Mouse (Mus musculus): ENCODE data around the gene Plpp1.

Plpp1 gene

DNA sequence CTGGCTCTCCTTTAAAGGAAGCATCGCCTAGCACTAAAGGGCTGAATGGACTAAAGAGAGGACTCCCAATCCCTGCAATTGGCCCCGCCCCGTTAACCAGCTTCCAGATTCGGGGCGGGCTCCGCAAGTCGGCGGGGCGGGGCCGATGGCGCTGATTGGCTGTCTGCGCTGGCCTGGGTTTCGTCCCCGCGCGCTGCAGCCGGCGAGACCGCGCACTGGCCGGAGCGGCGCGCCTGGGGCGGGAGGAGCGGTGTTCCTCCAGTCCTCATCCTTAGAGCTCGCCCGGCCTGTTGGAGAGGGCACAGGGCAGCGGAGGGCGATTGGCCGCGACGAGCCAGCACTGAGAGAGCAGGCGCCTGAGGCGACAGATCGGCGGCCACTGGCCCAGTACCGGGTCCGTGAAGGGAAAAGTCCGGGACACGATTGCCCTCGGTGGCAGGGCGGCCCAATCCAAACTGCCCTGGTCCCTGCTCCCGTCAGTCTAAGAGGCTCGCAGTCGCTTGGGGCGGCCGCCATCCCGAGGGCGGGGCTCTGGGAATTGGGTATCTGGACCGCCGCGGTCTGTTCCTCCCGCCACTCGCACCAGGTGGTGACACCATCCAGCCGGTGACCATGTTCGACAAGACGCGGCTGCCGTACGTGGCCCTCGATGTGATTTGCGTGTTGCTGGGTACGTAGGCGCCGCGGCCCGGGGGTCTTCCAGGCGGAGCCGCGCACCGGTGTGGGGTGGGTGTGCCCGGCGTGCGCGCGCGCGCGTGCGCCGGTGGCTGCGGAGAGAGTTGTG, at the start of gene Plpp1:
TSS of gene Plpp1 (plus strand) at position 196 of the 784 bp plus-strand sequence.
- DNase-seq (ENCODE audit: low spot score), result peak; percentile 82

DNA sequence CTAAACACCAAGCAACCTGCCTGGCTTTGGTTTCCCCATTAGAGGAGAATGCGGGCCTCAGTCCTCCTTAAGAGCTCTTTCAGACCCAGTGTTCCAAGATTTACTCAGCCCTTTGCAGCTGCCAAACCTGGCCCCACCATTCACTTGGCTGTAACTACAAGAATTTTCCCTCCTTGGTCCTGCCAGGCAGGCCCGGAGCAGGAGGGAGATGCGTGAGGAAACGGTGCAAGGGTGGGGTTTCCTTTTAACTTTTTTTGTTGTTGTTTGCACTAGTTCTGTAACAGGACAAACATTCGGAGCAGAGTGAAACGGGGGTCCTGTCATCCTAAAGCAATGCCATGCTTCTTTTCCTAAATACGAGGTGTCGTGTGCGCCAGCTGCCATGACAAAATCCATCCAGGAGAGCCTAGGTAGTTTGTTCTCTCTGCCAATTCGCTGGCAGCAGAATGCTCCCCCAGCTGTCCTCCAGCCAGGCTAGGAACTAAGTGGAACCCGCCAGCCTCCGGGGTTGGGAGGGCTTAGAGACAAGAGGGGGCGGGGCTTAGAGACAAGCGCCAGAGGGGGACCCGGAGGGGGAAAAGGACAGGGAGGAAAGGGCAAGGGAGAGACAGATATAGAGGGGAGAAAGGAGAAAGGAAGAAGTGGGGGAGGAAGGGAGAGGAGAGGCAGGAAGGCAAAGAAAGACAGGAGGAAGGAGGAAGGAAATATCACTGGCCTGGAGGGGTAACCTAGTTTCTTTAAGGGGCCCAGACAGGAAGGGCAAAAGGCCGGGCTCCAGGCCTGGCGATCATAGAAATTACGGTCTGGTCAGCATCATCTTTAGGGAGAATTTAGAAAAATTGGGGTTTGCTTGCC, 48.9 kb upstream of the Plpp1 start:
- DNase-seq (ENCODE audit: low spot score), result no peak

DNA sequence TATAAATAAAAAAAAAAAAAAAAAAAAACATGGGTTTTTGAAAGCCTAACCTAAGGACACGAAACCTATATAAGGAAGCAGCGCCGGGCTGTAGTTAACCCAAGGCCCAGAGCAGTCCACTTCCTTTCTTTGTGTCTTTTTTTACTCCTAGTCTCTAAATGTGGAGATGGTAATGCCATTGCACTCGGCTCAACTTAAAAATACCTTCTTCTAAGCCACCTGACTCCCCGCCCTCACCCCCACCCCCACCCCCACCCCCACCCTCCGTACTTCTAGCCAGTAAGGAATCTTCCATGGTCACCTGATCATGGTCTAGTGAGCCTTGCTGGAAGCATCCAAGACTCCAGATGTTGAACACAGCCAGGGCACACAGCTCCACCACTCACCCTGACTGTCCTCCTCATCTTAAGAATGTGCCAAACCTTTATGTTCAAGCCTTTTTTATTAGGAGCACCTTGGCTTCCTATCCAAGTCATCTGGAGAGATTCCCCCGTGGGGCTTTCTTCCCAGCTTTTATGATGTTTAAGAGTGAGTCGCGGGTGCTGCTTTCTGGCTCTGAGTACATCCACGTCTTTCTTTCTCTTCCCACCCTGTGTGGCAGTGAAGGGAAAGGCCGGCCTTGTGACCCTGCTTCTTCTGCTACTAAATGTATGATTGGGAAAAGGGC, 48.1 kb upstream of the Plpp1 start:
- DNase-seq (ENCODE audit: low spot score), result no peak

DNA sequence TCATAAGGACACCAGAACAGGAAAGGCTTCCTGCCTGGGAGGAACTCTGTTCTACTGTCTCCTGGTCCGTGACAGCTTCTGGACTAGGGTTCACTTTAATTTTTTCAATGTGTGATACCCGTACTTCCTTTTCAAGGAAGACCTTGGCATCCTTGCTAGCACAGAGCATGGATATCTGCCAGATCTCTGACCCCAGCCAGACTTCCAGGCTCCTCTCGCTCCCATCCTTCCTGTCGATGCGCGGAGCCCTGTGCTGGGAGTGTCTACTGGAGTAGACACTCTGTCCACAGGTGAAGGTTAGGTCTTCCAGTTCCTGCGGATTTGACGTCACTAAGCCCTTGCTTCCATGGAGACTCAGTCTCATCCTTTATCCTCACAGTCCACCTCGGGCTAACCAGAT, 47.1 kb upstream of the Plpp1 start:
- DNase-seq (ENCODE audit: low spot score), result no peak

DNA sequence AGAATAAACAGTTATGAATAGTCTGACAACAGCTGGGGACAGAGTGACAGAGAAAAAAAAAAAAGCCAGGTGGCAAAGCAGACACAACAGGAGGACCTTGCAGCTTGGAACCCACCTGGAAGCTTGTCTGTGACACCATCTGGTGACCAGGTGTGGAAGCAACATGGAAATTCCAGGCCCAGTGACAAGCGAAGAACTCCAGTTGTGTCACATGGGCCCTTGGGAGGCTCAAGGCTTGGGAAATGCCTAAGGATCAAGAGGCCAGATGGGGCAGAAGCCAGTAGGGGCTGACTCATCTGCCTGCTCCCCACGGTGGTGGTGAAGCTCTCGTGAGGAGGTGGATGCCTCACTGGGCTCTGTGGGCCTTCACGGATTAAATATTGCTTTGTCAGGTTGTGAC, 45.7 kb upstream of the Plpp1 start:
- DNase-seq (ENCODE audit: low spot score), result no peak

DNA sequence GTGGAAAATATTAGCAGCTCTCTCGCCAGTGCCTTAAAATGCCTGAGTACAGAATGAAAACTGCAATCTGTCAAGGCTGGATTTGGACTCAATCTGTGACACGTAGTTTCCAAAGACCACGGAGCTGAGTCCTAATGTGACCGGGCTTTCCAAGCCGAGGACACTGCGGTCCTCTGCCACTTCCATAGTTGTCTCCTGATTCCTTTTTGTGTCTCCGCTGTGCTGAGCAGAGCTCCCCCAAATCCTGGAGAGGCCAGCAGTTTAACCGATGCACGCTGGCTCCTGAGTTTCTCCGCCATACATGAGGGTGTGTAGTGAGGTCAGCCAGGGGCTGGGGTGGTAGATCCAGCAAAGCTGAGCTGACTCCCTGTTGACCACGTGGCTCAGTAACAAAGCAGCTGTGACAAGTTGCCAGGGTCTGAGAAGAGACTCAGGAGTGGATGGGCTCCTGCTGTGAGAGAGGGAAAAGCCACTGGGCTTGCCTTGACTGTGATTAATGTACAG, 45.0 kb upstream of the Plpp1 start:
- no peak for DNase-seq (ENCODE audit: low spot score)

DNA sequence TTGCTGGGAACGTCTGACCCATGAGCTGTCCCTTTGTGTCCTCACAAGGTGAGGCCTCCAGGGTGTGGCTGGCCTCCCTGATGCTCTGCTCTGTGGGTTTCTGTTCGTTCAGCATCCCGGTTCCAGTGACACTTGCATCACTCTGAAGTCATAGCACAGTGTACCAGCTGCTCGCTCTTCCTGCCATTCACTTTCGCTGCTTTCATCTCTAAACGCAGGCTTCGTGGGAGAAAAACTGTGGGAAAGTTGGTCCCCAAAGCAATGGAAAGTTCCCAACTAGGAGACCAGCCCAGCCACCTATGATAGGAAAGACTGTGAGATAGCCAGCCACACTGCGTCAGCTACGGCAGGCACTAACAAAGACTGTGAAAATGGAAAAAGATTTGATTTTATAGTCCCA, 43.2 kb upstream of the Plpp1 start:
- DNase-seq (ENCODE audit: low spot score), result no peak

DNA sequence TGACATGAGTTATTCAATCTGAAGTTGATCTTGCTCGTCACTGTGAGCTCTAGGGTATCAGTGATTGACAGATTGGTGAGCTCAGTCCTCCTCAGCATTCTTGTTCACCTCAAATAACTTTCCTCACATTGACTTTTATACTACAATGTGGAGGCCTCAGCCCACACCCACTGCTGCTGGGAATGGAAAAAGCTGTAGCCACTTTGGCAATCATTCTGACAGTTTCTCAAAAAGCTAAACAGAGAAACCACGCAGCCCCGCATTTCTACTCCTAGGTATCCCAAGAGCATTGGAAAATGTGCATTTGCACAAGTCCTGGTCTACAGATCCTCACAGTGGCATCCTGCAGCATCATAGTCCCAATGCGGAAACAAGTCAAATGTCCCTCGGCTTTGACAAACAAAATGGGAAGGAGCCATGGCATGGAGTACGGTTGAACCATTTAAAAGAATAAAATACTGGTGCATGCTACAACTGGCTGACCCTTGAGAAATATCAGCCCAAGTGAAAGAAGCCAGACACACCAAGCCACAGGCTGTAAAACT, 42.0 kb upstream of the Plpp1 start:
- DNase-seq (ENCODE audit: low spot score), result no peak

DNA sequence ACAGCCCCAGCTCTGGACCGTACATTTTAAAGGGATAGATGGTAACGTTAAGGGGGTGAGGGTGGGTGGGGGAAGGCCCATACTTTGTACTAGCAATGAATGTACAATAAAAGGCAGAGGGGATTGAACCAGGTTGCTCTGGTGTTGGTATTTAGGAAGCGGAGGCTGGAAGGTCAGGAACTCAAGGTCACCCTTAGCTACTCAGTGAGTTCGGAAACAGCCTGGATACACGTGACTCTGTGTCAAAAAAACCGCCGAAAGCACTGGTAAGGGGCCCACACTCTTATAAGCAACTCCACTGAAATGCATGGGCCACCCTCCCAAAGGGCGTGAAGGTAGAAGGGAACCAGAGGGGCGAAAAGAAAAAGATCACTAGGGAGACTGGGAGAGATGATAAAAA, 41.2 kb upstream of the Plpp1 start:
- DNase-seq (ENCODE audit: low spot score), result no peak

DNA sequence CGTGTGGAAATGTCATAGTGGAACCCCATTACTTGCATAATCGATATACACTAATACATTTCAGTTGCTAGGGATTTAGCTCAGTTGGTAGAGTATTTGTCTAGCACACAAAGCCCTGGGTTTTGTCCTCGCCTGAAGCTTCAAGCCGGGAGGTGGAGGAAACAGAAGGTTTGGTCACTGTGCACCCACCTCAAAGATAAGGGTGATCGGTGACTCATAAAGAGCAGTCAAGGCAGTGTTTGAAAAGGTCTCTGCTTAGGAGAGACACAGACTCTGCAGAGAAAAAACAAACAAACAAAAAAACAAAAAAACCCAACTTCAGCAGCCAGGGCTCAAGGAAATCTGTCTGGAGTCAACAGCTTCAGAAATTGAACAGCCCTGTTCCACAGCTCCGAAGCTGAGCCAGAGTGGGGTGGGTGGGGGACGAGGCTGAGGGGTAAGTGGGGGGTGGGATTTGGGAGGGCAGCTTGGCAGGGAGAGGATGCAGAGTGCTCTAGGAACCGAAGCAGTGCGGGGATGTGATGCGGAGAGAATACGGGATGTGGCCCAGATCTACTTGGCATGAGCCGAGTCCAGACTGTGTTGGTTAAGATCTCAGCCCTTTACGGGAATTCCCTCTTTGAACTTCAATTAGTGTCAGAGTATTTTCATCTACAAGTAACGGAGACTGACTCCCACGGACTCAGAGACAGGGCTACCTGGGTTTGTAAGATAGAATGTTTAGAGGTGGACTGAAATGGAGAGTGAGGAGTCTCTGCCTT, 40.6 kb upstream of the Plpp1 start:
- DNase-seq (ENCODE audit: low spot score), result no peak

DNA sequence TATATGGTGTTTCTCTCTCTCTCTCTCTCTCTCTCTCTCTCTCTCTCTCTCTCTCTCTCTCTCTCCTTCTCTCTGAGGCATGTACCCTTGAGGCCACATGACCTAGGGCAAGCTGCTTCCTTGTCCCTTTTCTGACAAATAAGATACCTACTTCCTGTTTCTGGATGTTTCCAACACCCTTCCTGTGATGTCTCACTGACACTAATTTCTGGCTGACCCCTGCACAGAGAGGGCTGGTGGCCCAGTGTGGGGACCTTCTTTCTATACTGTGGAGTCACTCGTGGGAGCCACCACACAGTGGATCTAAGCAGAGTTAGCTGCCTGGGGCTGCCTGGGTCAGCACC, 40.1 kb upstream of the Plpp1 start:
- no peak for DNase-seq (ENCODE audit: low spot score)

DNA sequence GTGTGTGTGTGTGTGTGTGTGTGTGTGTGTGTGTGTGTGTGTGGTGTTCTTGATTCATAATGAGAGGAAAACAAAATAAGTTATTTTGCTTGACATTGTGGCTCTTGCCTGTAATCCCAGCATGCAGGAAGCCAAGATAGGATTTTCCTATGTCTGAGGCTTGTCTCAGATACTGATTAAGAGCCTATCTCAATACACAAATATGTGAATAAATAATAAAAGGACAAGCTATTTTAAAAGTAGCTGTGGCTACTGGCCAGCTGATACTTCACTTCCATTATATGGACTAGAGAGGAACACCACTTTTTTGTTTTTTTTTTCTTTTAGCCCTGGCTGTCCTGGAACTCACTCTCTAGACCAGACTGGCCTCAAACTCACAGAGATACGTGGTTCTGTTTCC, 38.8 kb upstream of the Plpp1 start:
- no peak for DNase-seq (ENCODE audit: low spot score)

DNA sequence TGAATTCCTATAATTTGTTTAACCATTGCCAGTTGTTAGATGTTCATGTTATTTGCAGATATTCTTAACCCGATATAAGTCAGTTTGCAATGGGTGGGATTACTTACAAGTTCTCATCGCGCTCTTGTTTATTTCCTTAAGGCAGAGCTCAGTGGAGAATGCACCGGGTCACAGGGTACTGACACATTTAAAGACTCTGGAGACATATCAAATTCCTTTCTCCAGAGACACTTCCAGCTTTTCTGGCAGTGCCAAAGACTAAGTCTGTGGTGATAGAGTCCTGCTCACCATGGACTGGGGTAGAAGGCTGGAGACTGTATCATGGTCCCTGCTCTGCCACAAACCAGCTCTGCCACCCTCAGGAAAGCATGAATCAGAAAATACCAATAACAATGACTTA, 38.0 kb upstream of the Plpp1 start:
- DNase-seq (ENCODE audit: low spot score), result no peak

DNA sequence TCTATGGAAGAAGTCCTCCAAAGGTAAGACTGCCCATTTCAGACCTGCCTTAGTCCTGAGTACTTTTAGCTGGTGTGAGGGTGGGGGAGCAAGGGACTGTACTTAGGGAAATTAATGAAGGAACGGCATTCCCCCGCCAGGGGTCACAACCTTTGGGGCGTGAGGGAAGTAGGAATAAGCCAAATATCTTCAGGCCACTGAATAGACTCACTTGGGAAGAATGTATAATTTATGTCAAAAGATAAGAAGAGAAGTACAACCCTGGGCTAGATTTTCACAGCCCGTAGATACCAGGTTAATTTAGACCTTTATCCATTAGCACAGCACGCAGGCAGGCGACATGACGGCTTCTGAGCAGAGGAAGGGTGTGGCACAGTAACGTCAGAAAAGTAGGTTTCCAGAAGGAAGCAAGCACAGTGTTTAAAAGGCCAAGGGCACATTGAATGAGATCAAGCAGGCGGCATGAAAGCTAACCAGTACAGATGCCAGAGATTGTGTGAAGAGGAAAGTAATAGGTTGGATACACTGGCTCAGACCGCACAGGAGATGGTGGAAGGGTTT, 37.0 kb upstream of the Plpp1 start:
- no peak for DNase-seq (ENCODE audit: low spot score)

DNA sequence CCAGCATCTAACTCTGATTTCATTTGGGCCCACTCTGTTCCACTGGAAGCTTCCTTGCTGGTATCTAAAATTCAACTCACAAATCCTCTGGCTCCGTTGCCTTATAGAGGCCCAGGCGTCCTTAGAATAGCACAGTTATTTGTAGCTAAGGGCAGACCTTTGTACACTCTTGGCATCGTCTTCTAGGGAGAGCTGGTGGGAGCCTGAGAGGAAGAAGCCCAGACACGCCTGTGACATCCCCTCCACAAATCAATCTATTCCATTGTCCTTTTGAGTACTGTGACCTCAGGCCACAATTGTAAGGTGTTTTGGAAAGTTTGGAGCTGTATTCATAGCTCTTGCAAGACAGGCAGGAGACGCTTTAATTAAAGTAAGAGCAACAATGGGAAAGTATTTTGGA, 36.0 kb upstream of the Plpp1 start:
- DNase-seq (ENCODE audit: low spot score), result no peak

DNA sequence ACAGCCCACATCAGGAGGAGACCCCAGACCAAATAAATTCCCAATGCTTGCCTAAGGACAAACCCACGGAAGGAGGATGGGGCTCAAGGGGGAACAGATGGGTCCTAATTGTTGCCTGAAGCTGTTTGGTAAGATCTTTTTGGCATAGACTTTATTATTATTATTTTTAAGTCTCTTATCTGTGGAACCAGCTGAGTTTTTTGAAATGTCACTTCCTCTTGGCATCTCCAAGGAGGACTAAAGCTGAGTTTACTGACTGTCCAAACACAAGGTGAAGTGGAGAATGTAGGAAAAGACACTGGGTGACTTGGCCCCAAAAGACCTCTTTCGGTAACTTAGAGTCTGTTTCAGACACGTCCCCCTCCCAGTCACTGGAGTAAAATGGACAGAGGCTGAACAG, 34.9 kb upstream of the Plpp1 start:
- no peak for DNase-seq (ENCODE audit: low spot score)

DNA sequence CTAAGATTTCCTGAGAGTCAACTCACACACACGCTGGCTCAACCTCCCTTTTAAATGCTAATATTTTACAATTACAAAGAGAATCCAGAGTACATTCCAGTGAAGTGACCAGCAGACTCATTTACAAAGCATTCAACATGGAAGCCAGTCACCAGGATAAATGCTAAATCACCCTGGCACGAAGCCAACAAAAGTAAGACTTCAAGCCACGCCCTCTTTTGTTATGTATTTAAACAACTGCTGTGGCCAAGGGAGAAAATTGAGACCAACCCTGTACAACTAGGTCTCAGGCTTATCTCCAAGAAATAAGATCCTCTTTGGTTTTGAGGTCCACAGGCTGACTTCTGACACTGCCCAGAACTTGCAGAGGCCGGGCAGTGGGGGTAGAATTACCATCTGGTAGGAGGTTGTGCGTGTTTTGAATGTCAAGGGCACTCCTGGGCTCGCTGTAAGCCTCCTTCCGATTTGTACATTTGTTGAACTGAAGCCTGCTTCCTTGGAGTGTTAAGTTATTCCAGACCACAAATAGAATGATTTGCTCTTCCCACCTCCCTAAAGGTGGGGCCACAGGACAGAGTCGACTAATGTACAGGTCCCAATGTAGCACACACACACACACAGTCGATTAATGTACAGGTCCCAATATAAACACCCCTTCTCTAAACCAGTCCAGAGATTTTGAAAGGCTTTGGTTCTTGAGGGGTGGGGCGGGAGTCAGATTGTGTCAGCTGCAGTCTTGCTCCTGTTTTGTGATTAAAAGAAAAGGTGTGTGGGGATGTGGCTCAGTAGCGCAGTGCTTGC, 29.9 kb upstream of the Plpp1 start:
- DNase-seq (ENCODE audit: low spot score), result no peak

DNA sequence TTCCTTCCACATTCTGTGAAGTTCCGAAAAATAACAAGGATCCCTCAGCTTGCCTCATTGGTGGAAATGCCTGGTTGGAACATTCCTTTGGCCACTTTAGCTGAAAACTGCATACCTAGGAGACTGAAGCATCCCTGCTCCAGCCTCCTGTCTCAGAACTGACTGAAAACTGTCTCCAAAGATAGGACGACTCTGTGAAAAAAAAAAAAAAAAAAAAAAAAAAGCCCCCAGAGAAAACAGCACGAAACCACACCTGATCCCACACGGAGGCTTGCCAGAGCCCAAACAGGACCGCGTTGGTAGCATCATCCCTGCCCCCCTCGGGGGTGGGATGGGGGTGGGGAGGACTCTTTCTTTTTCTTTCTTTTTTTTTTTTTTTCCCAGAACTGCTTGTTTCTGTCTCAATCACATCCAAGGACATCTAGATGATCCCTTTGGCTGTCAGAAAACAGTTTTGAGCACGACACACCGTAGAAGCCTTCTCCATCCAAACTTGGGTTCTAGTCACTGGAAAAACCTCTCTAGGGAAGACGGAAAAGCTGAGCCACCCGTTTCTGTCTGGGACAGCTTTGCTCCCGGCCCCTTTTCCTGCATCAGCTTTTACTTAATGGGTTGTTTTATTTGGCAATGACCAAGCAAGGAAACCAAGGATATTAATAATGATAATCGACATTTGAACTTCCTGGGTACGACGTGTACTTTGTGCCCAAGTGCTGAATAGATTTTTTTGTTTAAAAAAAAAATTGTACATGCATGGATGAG, 29.0 kb upstream of the Plpp1 start:
- DNase-seq (ENCODE audit: low spot score), result no peak

DNA sequence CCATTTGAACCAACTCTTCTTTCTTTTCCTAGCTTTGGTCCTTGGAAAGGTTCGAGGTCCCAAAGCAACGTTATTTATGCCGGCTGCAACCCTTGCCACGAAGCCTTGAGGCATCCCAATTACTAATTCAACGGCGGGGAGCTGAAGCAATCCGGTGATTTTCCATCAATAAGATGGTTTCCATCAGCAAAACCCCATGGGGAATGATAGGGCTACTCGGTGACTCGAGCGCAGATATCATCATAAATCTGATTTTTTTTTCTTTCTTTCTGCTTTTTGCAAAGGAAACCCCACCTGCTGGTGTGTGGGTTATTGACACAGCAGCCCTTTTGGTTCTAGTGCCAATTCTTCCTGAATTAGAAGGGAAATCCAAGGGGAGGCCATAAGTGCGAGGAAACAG, 28.3 kb upstream of the Plpp1 start:
- no peak for DNase-seq (ENCODE audit: low spot score)

DNA sequence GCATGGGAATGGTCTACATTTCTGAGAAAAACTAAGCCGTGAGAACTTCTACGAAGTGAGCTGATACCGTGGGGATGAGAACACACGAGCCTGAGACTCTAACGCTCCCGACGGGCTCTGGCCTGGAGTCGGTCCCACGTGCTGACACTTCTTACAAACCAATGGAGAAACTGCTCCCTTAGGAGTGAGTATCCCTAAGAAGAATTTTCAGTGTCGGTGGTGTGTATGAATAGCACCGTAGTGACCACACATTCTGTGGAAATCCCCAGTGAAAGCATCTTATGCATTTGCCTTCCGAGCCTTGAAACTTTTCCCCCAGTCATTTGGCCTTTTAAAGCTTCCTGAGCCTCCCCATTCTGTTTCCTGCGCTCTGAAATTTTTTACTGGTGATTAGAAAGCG, 27.7 kb upstream of the Plpp1 start:
- no peak for DNase-seq (ENCODE audit: low spot score)
